26 mouse cellular contexts compared by ENCODE assay signal in the genomic region with DNA sequence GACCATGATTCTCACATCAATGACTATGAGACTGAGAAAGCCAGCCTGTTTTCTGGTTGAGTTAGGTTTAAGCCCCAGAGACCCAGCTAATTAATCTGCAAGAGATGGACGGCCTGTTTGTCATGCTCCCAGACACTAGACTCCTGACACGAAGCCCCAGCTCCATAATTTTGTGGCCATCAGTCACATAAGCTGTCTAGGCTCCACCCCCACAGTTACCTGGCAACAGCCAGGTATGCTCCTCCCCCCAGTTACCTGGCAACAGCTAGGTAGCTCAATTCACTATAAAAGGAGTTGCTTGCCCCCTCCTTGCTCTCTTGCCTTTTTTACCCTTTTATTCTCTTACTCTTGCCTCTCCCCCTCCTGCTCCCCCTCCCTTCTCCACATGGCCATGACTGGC.
DNase-seq lines count a peak whose midpoint lies in the region; ATAC-seq and TF ChIP-seq lines count a peak whose summit lies in the region.
"Had no signal": no experiment of that assay in that cellular context is flagged by ENCODE, and none has a peak within 500 bp of the region (broad histone marks: within the 10 kb centered on the region; RNA-seq: fewer than 3 reads in every experiment).

No protein-coding gene starts in this region.

- no peak overlapping the region for H3K4me2 ChIP-seq in forebrain, postnatal 0 days (ENCODE audit: low read depth)
- no peak overlapping the region for H3K4me2 ChIP-seq in forebrain, embryonic 15.5 days (replicated peaks)
- no peak overlapping the region for H3K4me2 ChIP-seq in midbrain, embryonic 13.5 days (replicated peaks)
- no peak overlapping the region for H3K4me2 ChIP-seq in midbrain, embryonic 14.5 days (ENCODE audit: low read length)
- H3K4me2 ChIP-seq: embryonic facial prominence, embryonic 15.5 days; forebrain, embryonic 13.5 days; heart, embryonic 12.5 days had no signal

- H3K36me3 ChIP-seq in forebrain, postnatal 0 days (ENCODE audit: insufficient read depth): no peaks in the 10 kb centered on the region
- H3K36me3 ChIP-seq in forebrain, embryonic 15.5 days: no peaks in the 10 kb centered on the region
- no peaks in the 10 kb centered on the region for H3K36me3 ChIP-seq in midbrain, embryonic 10.5 days
- no peaks in the 10 kb centered on the region for H3K36me3 ChIP-seq in midbrain, embryonic 13.5 days
- no peaks in the 10 kb centered on the region for H3K36me3 ChIP-seq in midbrain, embryonic 14.5 days (ENCODE audit: control insufficient read depth, insufficient read depth, low read length)
- H3K36me3 ChIP-seq: embryonic facial prominence, embryonic 10.5 days; embryonic facial prominence, embryonic 15.5 days; G1E; heart, embryonic 12.5 days had no signal

- no peak for TF ChIP-seq CTCF in forebrain, postnatal 0 days (IDR thresholded peaks at IDR 0.05; ENCODE audit: low read depth)

- no peak overlapping the region for H3K9ac ChIP-seq in forebrain, postnatal 0 days
- H3K9ac ChIP-seq in forebrain, embryonic 15.5 days (replicated peaks): no peak overlapping the region
- no peak overlapping the region for H3K9ac ChIP-seq in midbrain, embryonic 13.5 days (replicated peaks)
- H3K9ac ChIP-seq in midbrain, embryonic 14.5 days (replicated peaks; ENCODE audit: low read length): no peak overlapping the region
- H3K9ac ChIP-seq: embryonic facial prominence, embryonic 15.5 days; forebrain, embryonic 13.5 days; heart, embryonic 12.5 days; liver, embryonic 14.5 days had no signal

- H3K4me1 ChIP-seq in forebrain, postnatal 0 days (ENCODE audit: insufficient read depth): no peaks in the 10 kb centered on the region
- no peaks in the 10 kb centered on the region for H3K4me1 ChIP-seq in forebrain, embryonic 15.5 days
- H3K4me1 ChIP-seq in midbrain, embryonic 10.5 days: peaks cover 9% of the 10 kb centered on the region
- no peaks in the 10 kb centered on the region for H3K4me1 ChIP-seq in midbrain, embryonic 13.5 days (replicated peaks)
- H3K4me1 ChIP-seq in midbrain, embryonic 14.5 days (ENCODE audit: control insufficient read depth, insufficient read depth, low read length): no peaks in the 10 kb centered on the region
- H3K4me1 ChIP-seq: embryonic facial prominence, embryonic 15.5 days; forebrain, embryonic 13.5 days; heart, embryonic 12.5 days had no signal

- ATAC-seq in forebrain, postnatal 0 days: peak; percentile 66; the same call in 1 of the 2 replicates
- ATAC-seq in forebrain, embryonic 15.5 days (replicated peaks): no peak
- ATAC-seq in midbrain, embryonic 13.5 days: no peak
- no peak for ATAC-seq in midbrain, embryonic 14.5 days (ENCODE audit: low FRiP score, low TSS enrichment)
- ATAC-seq: forebrain, embryonic 13.5 days; intestine, postnatal 0 days had no signal

- no peak overlapping the region for H3K27ac ChIP-seq in forebrain, postnatal 0 days (ENCODE audit: low read depth, low read length)
- H3K27ac ChIP-seq in forebrain, embryonic 15.5 days (replicated peaks): no peak overlapping the region
- H3K27ac ChIP-seq in midbrain, embryonic 10.5 days (replicated peaks): 0 out of 2 replicates have a peak overlapping the region, but pooled peaks have one; percentile 49
- no peak overlapping the region for H3K27ac ChIP-seq in midbrain, embryonic 13.5 days
- H3K27ac ChIP-seq in midbrain, embryonic 14.5 days (replicated peaks; ENCODE audit: low read depth, low read length): no peak overlapping the region
- H3K27ac ChIP-seq: embryonic facial prominence, embryonic 15.5 days; forebrain, embryonic 13.5 days; liver, embryonic 14.5 days; macrophage had no signal

- no peak for DNase-seq in forebrain, postnatal 0 days
- no peak for DNase-seq in midbrain, embryonic 10.5 days (ENCODE audit: low spot score)
- DNase-seq in midbrain, embryonic 14.5 days: peak; percentile 26
- DNase-seq in kidney, postnatal 4 days: no peak
- DNase-seq in yolk sac, embryonic 10.5 days (ENCODE audit: low spot score): no peak
- DNase-seq: adrenal gland, postnatal 25 days; cerebellum, adult 2 months; cerebellum, postnatal 25 days; gastrocnemius, postnatal 25 days; heart, adult 18-20 months; heart, postnatal 4 days; kidney, postnatal 14 days; liver; lung, adult 2 months; lung, postnatal 10 days; thymus, postnatal 14 days had no signal

- H3K4me3 ChIP-seq in forebrain, postnatal 0 days (ENCODE audit: low read depth, low read length): no peak overlapping the region
- H3K4me3 ChIP-seq in forebrain, embryonic 15.5 days: no peak overlapping the region
- no peak overlapping the region for H3K4me3 ChIP-seq in midbrain, embryonic 10.5 days
- no peak overlapping the region for H3K4me3 ChIP-seq in midbrain, embryonic 13.5 days (replicated peaks)
- H3K4me3 ChIP-seq in midbrain, embryonic 14.5 days (replicated peaks; ENCODE audit: low read depth, low read length): no peak overlapping the region
- H3K4me3 ChIP-seq: embryonic facial prominence, embryonic 10.5 days; embryonic facial prominence, embryonic 15.5 days; forebrain, embryonic 13.5 days; heart, embryonic 12.5 days had no signal

- no peaks in the 10 kb centered on the region for H3K9me3 ChIP-seq in forebrain, postnatal 0 days (ENCODE audit: low read length)
- no peaks in the 10 kb centered on the region for H3K9me3 ChIP-seq in forebrain, embryonic 15.5 days
- H3K9me3 ChIP-seq in midbrain, embryonic 10.5 days (replicated peaks): no peaks in the 10 kb centered on the region
- no peaks in the 10 kb centered on the region for H3K9me3 ChIP-seq in midbrain, embryonic 13.5 days
- no peaks in the 10 kb centered on the region for H3K9me3 ChIP-seq in midbrain, embryonic 14.5 days (ENCODE audit: control insufficient read depth, low read length)
- H3K9me3 ChIP-seq: embryonic facial prominence, embryonic 10.5 days; embryonic facial prominence, embryonic 15.5 days; forebrain, embryonic 13.5 days; heart, embryonic 12.5 days had no signal

- no peaks in the 10 kb centered on the region for H3K27me3 ChIP-seq in forebrain, postnatal 0 days (ENCODE audit: insufficient read depth, low read length)
- no peaks in the 10 kb centered on the region for H3K27me3 ChIP-seq in forebrain, embryonic 15.5 days
- no peaks in the 10 kb centered on the region for H3K27me3 ChIP-seq in midbrain, embryonic 10.5 days (ENCODE audit: low read depth, poor library complexity, severe bottlenecking)
- no peaks in the 10 kb centered on the region for H3K27me3 ChIP-seq in midbrain, embryonic 13.5 days
- no peaks in the 10 kb centered on the region for H3K27me3 ChIP-seq in midbrain, embryonic 14.5 days (ENCODE audit: control insufficient read depth, insufficient read depth, low read length)
- H3K27me3 ChIP-seq: embryonic facial prominence, embryonic 15.5 days; forebrain, embryonic 13.5 days; heart, embryonic 12.5 days had no signal

- 36% methylated on average over 2 of the region's 2 CpGs for WGBS in forebrain, postnatal 0 days
- 38% methylated on average over 2 of the region's 2 CpGs for WGBS in forebrain, embryonic 15.5 days
- WGBS in midbrain, embryonic 10.5 days: 66% methylated on average over 2 of the region's 2 CpGs
- 38% methylated on average over 2 of the region's 2 CpGs for whole genome bisulfite sequencing in midbrain, embryonic 13.5 days
- WGBS in midbrain, embryonic 14.5 days: 21% methylated on average over 2 of the region's 2 CpGs
